Mouse (Mus musculus) kidney, adult 8-10 months (tissue): ENCODE results near the gene 1700113H08Rik.

Source experiments
- DNase-seq, 2 experiments: peaks; one replicate each; pipeline ENCODE4 v3.0.0; 2022

1700113H08Rik gene

DNA sequence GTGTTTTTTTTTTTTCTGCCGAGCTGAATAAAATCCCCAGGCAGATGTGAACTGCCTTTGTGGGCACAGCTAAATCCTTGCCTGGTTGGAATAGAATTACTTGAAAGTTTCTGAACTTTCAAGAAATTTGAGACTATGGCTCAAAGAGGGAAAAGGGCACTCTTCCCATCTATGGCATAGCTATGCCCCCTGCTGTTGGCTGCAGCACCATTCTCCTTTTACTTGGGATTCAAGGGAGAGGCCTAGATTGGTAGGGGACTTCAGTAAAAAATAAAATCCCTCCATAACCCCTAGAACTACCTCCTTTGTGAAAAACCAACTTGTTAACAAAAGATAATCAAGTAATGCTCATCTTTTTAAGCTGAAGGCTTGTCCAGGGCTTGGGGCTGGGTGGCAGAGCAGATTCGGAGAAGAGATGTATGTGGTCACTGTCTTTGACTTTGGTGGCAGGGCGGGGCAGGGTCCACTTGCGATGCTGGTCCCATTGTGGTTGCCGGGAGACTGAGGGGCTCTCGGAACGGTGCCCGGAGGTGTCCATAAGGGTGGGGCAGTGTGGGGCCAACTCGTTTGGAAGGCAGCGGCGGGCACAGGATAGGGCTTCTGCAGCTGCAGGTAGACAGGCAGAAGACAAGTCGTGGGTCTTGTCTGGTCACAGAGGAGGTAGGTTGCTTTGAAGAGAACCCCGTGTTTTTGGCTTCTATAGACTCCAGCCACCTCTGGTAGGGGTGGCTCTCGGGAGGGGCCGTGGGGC, at the start of gene 1700113H08Rik:
Gene 1700113H08Rik, plus strand, starts transcription at position 546 of the 751 bp plus-strand sequence.
- no peak for DNase-seq

DNA sequence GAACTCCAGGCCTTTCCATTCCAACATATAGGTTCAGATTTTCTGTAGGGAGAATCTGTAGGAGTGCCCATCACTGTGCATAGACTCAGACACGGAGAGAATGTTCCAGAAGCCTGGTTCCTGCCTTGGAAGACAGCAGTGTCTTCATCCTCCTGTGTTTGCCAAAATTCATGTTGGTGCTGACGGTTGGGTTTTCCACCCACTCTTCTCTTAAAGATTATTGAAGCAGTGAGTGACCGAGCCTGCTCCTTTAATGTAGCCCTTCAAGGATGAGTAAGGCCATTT, 49.7 kb upstream of the 1700113H08Rik start:
- DNase-seq: no peak

DNA sequence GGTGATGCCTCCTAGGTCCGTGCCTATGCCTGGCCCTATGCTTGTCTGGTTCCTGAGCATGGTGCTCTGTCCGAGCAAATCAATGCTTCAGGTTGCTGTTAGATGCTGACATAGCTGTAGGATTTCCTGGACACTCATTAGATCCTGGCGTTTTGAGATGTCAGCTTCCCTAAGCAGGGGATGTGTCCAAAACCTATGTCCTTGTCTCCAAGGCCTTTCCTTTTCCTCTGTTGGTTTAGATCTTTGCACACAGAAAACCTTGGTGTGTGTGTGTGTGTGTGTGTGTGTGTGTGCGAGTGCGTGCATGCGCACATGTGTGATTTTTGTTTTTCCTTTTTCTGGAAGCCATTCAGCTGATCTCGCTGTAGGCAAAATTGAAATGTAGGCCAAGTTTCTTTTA, 45.8 kb upstream of the 1700113H08Rik start:
- no peak for DNase-seq

DNA sequence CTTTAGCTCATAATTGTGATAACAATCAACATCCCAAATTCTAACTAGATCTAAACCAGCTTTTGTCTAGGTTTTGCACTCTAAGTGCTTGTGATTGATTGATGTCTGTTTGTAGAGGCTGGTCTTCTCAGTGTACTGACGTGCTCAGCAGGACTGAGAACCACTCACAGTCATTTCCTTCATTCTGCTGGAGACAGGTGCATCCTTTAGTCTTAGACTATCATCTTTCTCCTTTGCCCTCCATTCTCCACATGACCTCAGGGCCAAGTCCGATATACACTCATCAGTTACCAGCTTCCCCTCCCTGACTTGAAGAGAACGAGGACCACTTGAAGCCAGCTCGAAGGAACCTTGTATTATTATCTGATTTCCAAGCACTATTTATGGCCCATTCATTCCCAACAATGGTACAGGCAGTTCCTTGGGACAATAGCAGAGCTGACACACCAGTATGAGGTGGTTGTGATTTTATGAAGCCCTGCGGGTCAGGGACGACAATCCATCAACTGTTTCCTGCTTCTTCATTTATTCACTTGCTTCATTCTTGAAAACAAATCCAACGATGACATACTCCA, 43.4 kb upstream of the 1700113H08Rik start:
- no peak for DNase-seq

DNA sequence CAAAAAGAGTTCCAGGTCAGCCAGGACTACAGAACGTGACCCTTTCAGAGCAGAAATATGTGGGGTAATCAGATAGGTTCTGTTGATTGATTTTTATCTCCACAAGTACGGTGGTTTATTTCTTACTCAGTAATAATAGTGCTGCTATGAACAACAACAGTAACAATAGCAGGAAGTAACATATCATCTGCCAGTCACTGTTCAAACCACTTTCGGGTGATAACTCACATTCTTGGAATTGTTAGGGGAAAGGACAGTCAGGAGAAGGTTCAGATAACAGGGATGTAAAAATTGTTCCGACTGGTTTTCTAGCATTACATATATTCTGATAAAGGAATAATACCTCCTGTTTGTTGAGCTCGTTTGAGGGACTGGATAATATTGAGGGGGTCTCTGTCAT, 42.4 kb upstream of the 1700113H08Rik start:
- no peak for DNase-seq

DNA sequence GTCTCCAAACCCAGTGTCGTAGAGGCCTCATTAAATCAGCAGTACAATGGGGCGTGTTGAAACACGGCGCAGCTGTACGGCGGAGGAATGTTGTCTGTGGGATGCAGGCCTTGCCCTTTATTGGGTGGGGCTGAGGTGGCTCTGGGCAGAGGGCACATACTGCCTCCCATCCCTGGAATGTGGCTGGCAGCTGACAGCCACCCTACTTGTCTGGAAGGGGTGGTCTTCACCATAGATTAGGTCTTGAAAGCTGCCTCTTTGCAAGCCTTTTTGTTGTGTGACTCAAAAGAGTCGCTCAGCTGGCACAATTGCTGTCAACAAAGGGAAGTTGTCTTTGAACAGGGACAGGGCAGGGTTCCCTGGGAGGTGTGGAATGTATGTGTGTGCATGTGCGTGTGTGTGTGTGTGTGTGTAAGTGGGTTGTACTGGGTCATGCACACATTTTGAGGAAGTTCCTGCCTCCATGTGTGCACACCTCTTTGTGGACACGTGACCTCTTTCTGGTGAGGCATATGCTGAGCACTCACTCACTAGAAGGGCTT, 41.6 kb upstream of the 1700113H08Rik start:
- no peak for DNase-seq

DNA sequence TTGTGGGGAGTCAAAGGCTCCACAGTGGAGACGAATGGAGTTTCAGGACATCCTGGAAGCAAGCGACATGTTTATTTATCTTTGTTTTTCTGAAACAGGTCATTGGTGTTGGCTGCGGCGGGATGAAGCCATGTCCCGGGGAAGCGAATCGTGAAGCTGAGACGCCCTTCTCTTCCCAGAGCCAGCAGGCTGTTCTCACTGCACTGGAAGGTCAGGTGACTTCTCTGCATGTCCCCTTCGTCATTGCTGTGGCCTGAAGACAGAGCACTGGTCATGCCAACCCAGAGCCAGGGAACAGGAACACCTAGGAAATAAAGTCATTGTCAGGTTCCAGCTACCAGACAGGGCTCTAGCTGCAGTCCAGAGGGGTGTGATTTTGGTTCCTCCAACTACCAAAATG, 39.0 kb upstream of the 1700113H08Rik start:
- DNase-seq: no peak

DNA sequence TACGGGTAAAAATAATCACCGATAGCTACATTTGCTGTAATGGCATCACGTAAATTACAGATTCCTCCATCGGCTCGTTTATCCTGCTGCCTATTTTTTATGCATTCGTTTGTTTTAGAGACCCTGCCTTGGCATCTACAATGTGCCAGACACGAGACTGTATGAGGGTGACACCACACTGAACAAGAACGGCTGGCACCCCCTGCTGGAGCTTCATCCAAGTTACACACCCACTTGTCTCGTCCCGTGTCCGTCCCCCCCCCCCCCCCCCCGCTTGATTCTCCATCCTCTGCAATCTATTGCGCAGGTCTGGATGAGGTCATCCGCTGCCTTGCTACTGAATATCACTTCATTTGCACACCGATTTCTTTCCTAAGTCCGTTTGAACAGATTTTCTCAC, 37.1 kb upstream of the 1700113H08Rik start:
- DNase-seq: peak in 1 of 2 experiments; percentile 13

DNA sequence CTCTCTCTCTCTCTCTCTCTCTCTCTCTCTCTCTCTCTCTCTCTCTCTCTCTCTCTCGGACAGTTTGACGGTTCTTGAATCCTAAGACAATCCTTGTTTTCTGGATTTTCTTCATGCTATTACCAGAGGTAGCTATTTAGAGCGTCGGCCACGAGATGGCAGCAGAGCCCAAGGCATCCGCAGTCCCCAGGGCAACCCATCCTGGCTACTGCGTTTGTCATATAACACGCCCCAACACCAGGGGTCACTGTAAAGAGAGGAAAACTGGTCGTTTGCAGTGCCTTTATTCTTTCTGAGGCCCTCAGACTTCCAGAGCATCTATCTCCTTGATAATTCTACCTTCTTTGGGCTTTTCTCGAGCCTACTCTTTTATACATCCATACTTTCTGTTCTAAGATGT, 33.0 kb upstream of the 1700113H08Rik start:
- DNase-seq: peak; percentile 41 to 73

DNA sequence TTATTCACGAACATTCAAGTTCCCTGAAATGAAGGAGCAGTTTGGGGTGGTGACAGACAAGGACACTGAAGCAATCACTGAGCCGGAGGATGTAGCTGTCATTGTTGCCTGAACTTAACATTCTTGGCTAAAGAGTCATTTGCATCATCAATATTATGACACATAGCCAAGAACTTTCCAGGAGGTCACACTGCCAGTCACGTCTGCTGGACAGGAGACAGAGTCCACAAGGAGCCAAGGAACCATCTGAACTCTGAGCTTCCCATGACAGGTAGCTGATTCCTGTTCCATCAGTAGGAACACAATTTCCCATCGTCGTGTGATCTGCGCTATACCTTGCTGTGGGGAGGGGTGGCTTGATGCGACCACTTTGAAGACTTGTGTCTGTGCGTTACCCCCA, 25.1 kb upstream of the 1700113H08Rik start:
- no peak for DNase-seq

DNA sequence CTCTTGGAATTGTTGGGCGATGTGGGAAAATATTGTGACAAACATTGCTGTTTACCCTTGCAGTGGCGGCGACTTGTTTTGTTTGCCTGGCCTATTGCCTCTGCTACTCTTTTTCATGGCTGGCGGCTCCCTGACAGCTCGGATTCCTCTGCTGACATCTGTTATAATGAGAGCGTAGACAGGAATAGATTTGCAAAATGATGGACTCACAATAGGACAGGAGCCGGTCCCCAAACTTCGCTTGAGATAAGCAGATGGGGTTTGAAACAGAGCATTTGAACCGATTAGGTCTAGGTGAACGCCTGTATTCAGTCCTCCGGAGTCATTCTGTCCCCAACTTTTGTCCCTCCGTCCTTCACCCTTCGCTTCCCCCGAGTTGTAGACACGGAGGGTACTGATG, 22.0 kb upstream of the 1700113H08Rik start:
- DNase-seq: no peak

DNA sequence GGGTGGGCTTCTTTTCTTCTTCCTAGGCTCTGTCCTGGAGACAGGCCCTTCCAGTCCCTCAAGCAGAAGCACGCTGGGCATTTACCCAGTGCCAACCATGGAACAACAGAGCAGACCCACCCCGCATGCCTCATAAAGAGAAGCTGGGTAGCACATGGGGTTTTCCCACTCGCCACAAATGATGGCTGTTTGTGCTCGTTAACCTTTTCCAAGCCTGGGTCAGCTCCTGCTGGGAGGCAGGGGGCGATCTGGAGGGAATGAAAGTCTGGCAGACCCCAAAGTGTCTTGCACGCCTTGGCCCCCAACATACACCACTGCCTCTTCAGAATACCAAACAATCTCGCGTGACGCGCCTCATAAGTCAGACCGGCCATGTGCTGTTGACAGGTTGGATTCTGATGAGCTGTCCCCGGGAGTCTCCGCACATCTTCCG, 21.6 kb upstream of the 1700113H08Rik start:
- no peak for DNase-seq

DNA sequence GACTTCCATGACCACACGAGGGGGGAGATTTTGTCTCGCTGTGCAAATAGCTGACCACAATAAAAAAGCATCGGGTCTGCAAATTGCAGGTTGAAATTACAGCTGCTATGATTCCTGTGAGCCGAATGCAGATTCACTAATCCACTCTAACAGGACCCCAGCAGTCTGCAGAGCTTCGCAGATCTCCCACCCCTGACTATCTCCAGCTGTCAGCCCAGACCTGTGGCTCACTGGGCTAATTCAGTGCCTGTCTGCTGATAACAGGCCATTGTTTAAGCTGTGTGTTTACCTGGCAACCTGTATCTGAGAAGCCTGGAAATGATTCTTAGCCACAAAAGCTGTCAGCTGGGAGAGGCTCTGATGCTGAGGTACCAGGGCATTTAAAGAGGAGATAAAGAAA, 20.8 kb upstream of the 1700113H08Rik start:
- no peak for DNase-seq

DNA sequence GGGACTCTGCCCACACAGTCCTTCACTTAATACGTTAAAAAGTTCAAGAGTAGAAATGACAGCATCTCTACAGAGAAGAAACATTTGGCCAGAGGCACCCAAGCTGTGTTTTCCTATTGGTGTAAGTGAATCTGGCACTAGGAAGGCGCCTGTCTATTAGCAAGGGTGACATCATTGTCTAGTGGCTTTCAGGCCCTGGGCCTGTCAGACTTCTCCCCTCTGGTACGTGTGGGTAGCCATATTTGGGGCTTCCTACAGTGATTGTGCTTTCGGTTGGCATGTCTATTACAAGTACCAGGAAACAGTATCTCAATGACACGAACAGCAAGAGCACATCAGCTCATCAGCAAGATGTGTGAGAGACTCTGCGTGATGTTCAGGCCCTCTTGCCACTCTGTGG, 18.5 kb upstream of the 1700113H08Rik start:
- DNase-seq: no peak

DNA sequence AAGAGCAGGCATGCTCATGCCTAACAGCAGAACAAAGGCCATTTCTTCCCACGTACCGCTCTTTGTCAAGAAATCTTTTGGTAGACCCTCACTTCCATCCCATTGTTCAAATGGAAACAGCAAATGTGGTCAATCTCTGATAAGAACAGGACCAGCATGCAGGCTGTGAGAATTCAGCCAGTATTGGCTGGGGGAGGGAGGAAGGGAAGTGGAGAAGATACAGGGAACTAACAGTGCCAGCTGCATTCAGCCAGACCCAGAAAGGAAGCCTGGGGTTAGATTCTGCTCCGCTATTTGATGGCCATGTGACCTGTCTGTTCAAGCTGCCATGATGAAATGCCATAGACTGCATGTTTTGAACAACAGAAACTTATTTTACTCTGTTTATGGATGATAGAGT, 18.0 kb upstream of the 1700113H08Rik start:
- DNase-seq: no peak

DNA sequence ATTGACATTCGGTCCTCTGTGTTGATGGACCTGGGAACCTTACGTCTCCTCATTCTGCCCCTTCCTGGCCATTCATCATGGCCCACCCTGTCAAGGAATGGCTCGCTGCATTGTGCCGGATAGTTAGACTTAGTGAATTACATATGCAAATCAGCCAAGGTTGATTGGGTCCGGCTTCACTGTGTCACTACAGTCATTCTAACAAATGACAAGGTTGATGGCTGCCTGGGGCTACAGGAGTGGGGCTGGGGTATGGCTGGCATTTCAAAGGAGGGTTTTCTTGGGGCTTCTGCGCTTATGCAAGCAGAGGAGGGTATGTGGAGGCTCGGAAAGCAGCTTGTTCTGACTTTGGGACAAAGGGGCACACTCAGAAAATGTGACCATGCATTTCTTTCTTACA, 16.6 kb upstream of the 1700113H08Rik start:
- DNase-seq: no peak

DNA sequence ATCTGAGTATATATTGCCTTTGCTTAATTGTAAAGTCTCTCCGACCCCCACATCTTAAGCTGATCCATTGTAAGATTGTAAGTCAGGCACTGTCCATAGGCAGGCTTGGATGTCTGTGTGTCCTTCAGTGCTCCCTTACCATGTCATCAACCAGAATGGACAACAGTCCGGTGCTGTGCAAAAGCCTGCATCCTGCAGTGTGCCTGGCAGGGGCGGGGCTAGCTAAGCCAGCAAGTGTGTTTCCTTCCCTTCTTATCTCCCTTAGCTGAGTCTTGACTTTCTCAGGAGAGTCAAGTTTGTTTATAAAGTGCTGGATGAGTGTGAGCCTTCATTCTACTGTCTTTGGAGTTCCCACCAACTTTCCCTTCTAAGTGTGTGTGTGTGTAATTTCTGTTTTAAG, 12.6 kb upstream of the 1700113H08Rik start:
- DNase-seq: no peak

DNA sequence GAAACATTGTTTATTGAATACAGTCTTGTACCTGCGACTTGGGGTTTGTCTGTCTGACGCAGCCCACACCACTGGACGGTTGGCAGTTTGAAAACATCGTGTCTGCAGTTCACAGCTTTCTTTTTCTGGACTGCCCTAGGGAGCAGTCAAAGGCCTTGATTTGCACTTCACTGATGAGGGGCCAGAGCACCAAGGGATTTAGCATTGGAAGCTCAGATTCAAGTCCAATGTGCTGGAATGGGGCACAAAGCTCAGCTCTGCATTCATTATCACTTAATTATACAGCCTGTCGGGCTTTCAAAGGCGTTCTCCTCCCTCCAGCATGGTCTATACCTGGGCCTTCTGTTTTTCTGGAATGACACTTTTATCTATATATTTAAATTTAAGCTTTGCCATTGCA, 11.4 kb upstream of the 1700113H08Rik start:
- no peak for DNase-seq

DNA sequence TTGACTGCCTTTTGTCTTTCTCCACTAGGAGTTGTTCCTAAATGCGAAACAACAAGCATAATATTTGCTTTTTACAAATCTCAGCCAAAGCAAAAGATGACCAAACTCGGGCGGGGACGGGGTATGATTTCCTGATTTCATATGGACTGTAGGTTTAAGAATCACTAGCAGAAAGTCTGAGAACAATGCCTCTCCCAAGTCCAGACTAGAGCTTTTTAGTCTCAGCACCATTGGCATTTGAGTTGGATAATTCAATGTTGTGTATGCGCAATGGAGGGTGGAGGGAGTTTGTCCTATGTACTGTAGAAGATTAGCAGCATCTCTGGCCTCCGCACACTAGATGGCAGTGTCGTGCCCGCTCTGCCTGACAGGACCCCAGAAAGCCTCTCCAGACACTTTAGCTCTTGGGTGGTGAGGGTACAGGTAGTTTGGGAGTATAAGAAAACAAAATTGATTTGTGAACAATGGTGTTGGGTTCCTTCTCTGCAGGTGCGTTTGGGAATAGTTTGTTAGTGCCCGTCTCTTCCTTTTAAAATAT, 10.8 kb upstream of the 1700113H08Rik start:
- no peak for DNase-seq

DNA sequence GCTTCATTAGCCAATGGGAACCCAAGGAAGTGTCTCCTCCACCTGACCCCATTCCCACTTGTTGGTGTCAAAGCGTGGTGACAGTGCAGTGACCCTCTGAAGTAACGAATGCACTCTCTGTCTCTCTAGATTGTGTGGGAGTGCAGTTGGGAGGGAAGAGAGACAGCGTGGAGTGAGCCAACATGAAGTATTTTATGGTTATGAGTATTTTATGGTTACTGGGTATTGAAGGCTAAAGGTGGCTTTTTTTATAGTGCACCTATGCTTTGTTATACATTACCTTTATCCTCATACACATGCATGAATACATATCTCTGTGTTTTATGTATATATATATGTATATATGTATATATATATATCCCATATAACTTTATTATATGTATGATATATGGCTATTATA, 8.7 kb upstream of the 1700113H08Rik start:
- DNase-seq: no peak

DNA sequence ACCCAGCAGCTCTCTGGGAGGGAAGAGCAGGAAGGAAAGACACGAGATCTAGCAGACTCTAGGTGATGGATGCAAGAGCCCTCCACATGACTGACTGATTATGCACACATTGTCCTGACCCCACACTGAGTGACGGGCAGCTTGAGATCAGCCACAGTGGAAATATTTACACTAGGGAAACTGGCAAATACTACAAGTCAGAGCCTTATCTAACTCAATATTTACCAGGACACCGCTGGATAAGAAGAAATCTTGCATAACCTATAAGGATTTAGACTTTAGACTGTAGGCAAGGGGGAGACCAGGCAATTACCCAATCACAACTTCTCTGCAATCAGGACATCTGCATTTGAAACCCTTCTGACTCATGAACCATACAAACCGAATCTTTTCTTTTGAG, 6.1 kb upstream of the 1700113H08Rik start:
- DNase-seq: no peak

DNA sequence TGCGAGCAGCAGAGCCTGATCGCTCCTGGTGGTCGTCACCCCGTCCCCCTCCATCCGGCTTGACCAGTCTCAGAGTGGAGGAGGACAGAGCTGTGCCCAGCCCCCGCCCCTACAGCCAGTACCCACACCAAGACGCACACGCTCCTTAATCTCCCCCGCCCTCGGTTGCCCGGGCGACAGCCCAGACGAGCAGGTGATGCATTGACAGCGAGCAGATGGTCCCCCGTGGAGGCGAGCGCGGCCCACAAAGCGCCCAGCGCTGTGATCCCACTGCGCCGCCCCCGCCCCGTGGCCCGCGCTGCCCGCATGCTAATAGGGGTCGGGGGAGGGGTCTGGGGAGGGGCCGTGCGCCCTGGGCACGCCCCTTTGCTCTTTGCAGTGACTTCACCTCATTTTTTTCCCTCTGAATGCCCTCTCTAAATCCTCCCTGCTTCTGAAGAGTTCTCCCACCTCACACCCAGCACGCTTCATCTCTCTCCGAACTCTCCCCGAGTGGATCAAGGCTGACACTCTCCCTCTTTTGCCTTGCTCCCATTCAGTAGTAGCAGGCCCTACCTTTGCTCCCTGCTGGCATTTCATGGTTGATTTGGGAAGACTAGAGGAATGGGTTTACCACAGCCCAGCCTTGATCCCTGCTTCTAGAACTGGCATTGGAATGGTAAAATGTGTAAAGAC, 543 bp downstream of the 1700113H08Rik start:
- no peak for DNase-seq

DNA sequence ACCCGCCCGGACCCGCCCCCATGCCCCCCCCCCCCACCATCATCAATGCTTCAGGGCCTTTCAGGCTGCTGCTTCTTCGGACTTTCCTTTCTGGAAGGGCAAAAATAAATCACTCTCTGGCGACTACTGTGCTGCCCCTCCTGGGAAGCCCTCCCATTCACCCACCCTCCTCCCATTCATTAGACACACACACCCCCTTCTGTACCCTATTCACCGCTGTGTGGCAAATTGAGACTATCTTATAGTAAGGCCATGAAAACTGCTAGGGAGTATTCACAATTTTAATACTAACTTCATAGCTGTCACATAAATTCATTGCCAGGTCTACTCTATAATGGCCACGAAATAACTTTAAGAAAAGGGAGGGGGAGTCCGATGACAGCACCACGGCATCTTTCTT, 1.1 kb downstream of the 1700113H08Rik start:
- DNase-seq: no peak

DNA sequence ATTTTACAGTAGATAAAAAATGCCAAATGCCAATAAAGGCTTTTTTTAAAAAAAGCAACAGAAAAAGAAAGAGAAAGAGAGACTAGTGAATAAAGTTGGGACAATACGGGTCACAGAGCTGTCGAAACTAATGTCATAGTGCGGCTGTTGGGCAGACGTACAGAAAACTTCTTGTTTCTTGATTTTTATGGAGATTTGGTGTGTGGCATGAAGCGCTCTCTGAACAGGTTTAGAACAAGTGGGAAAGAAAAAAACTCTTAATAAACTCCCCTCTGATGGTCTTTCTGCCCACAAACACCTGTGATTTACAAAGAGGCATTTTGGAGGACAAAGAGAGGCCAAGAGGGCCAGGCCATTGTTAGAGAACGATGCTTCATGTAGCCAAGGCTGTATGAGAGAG, 1.6 kb downstream of the 1700113H08Rik start:
- DNase-seq: no peak
